Mouse (Mus musculus) MEL-GATA-1-ER (cell line): ENCODE data around the gene Mrps18a.

Source experiments
- DNase-seq: peaks from one replicate; pipeline ENCODE4 v3.0.0-alpha.2; 2012; ENCODE audit warnings: low read depth; ENCODE audit errors: extremely low read depth

Gene Mrps18a

GRCm38 (mm10) chr17:46101906-46102305 is 8.9 kb upstream of the Mrps18a start:
- DNase-seq = no peak

- DNase-seq = no peak
Observed at GRCm38 (mm10) chr17:46102608-46103159, 8.1 kb upstream of the Mrps18a start.

- no peak for DNase-seq
Observed at GRCm38 (mm10) chr17:46104487-46104886, 6.3 kb upstream of the Mrps18a start.

- DNase-seq = no peak
Observed at GRCm38 (mm10) chr17:46108286-46108685, 2.5 kb upstream of the Mrps18a start.

GRCm38 (mm10) chr17:46115489-46115888 is 4.7 kb downstream of the Mrps18a start:
- no peak for DNase-seq

GRCm38 (mm10) chr17:46116138-46116537 is 5.4 kb downstream of the Mrps18a start:
- DNase-seq = no peak

- no peak for DNase-seq
Observed at GRCm38 (mm10) chr17:46116881-46117280, 6.1 kb downstream of the Mrps18a start.

GRCm38 (mm10) chr17:46117623-46118422 is 7.0 kb downstream of the Mrps18a start:
- DNase-seq = no peak

GRCm38 (mm10) chr17:46118423-46118850 is 7.7 kb downstream of the Mrps18a start:
- DNase-seq = no peak

GRCm38 (mm10) chr17:46119641-46120040 is 8.9 kb downstream of the Mrps18a start:
- DNase-seq = no peak

GRCm38 (mm10) chr17:46122791-46123190 is 12.0 kb downstream of the Mrps18a start:
- DNase-seq = no peak

GRCm38 (mm10) chr17:46123285-46123684 is 12.5 kb downstream of the Mrps18a start:
- no peak for DNase-seq

- DNase-seq = no peak
Observed at GRCm38 (mm10) chr17:46123953-46124700, 13.3 kb downstream of the Mrps18a start.

- DNase-seq = no peak
Observed at GRCm38 (mm10) chr17:46126608-46127007, 15.8 kb downstream of the Mrps18a start.

GRCm38 (mm10) chr17:46127814-46128493 is 17.2 kb downstream of the Mrps18a start:
- no peak for DNase-seq

- DNase-seq = no peak
Observed at GRCm38 (mm10) chr17:46129741-46130498, 19.1 kb downstream of the Mrps18a start.

GRCm38 (mm10) chr17:46132058-46132718 is 21.4 kb downstream of the Mrps18a start:
- DNase-seq = peak; percentile 24

- peak; percentile 35 for DNase-seq
Observed at GRCm38 (mm10) chr17:46132862-46133261, 22.1 kb downstream of the Mrps18a start.

GRCm38 (mm10) chr17:46138563-46139236 is 27.9 kb downstream of the Mrps18a start:
- no peak for DNase-seq

- peak; percentile 50 for DNase-seq
Observed at GRCm38 (mm10) chr17:46139872-46140271, 29.1 kb downstream of the Mrps18a start.
